Mouse (Mus musculus): ENCODE results near the gene Grm8. TPM values are rescaled to one million over a fixed set of nuclear protein-coding genes. Genes with fewer than 3 reads are reported as not detected.

Gene Grm8
- total RNA-seq, 2 experiments from 2014 or later: 1.7 to 2.0 TPM

DNA sequence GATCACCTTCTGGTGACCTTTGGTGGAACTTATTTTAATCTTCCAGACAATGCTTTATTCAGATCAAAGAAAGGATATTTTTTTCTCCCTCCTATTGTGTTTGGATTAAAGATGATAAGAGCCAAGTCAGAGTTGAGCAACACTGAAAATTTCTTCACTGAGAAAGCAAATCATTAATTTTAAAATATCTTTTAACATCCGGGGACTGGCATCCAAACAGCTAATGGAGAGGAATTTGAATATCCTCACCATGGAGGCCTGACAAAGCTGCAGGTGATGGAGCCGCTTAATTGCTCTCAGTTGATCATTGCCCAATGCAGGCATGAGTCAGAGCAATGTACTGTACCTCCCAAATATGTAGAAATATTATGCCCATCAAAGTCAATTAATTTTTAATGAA is 83.0 kb downstream of the Grm8 start:
- no peak for DNase-seq (ENCODE audit: low spot score in 2 of 2)

DNA sequence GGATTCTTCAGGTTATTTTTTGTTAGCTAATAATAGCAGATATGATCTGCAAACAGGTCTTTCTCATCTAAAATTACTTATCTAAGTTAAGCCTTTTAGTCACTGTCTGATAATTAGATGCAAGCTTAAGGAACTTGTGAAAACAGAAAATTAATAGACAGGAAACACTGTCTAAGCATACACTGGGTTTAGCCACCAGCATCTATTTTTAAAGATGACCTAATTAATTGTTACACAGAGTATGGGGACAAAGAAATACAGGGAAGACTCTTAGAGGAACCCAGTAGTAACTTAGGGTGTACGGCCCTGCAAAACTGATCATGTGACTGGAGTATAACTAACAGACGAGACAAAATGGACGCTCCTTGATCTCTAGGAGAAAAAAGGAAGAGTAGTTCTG is 92.6 kb downstream of the Grm8 start:
- DNase-seq (ENCODE audit: low spot score in 2 of 2): no peak

DNA sequence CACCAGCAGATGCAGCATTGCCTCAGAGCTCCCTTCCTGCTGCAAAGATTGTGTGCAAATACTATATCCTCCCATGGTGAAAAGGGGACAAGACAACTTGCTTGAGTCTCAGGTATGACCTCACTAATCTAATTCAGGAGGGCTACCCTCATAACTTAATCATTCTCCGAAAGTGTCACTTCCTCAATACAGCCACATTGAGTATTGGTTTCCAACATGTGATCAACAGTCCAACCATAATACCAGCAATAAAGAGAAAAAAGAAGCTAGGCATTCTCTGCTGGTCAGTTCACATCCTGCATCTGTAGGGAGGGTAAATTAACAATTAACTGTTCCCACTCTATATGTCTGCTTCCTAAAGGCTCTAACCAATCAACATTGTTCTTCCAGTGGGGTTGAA is 94.2 kb downstream of the Grm8 start:
- no peak for DNase-seq (ENCODE audit: low spot score in 2 of 2)

DNA sequence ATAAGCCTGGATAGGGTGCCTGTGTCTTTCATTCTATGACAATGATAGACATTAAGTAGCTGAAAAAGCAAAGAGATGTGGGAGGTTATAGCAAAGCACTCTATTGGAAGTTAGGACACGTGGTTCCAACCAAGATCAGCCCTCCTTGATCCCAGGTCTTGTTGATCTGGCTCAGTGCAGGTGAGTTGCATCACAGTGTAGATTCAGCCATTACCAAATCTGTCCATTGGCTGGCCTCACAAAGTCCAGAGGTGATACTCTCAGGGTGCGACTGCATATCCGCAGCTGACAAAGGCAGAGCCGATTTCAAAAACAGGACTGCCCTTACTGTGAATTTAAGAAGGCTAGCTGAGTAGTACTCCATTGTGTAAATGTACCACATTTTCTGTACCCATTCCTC is 103.0 kb downstream of the Grm8 start:
- DNase-seq (ENCODE audit: low spot score in 2 of 2): no peak

DNA sequence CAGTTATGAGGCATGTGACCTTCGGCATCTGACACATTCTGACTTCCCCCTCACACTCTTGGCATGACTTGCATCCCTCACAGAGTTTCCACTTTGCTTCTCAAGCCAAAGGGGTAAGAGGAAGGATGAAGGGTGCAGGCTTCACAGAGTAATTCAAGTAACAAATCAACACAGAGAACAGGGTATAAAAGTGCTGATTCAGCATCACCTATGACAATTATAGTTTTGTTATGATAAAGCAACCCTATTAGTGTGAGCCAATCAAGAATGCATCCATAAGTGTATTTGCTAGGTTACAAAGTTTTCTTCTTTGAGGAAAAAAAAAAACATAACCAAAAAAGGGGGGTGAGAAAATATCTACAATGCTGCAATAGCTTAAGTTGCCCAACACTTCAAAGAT is 117.3 kb downstream of the Grm8 start:
- DNase-seq (ENCODE audit: low spot score in 2 of 2): no peak

DNA sequence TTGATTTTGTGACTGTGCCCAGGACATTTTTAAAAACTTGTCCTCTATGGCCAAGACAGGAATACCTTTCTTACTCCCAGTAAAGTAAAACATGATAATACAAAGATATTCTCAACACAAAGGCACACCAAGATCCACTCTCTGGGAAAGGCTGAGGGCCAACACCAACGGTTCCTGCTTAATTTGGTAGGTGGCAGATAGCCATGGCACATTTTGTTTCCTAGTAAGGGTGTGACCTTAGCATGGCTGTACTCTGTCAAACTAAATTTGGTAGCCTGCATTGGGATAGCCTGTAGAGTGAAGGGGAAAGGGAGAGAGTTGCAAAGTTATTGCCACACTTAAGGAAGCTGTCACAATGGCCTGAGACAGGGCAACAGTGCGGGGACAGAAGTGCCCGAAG is 128.0 kb downstream of the Grm8 start:
- no peak for DNase-seq (ENCODE audit: low spot score in 2 of 2)

DNA sequence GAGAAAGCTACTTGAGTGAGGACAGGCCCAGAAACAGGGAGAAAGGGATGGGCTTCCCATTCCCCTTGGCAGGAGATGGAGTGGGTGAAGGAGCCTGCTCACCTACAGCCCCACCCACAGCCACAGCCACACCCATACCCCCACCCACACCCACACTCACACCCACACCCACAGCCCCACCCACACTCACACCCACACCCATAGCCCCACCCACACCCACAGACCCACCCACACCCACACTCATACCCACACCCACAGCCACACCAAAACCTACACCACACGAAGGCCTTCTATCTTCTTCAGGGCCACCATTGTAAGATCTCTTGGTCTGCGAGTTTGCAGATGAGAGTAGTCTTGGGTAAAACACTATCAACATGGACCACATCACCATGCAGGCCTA is 137.7 kb downstream of the Grm8 start:
- no peak for DNase-seq (ENCODE audit: low spot score in 2 of 2)

DNA sequence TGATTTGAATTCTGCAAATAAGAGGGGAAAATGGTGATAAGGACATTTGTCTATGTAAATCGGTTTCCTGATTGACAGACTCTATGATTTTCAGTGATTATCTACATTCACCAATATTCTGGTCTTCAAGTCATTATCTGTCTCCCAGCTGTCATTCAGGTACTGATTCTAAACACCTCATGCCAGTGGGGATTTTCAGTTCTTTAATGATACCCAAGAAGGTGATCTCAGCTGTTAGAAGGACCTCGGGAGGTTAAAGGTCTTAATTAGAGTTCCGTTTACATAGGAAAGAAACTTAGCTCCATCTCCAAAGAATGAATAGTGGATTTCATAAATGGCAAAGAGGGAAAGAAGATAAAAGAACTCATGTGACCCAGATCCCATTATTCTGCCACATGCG is 143.7 kb downstream of the Grm8 start:
- no peak for DNase-seq (ENCODE audit: low spot score in 2 of 2)

DNA sequence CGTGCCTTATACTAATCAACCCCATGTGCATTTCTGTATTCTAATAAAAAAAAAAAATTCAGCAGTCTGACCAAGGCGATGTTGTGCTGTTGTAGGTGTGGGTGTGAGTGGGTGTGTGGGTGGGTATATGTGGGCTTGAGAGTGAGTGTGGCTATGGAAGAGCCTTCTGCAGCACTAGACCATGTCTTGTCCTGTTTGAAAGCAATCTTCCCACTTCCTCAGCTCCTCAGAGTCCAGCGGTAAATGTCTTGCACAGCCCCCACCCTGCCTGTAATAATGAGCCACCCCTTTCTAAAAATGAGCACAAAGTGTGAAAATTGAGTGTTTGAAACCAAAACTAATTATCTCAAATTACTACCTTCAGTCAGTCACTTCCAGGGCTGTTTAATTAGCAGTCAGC is 152.4 kb downstream of the Grm8 start:
- DNase-seq (ENCODE audit: low spot score in 2 of 2): no peak

DNA sequence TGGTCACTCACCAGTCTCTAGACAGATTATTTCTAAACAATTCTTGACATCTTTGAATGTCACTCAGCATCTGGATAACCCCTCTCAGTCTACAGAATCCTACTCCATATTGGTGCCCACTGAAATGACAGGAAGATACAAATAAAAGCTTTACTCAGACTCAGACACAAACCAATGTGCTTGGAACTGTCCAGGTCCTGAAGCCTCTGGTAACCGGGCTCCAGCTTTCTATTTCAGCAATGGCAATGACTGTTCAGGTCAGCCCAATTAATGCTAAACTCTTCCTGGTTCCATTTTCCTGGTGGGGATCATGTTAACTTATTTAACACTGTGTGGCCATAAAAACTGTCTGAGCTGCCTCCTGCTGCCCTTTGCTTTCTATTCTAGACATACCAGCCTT is 153.0 kb downstream of the Grm8 start:
- no peak for DNase-seq (ENCODE audit: low spot score in 2 of 2)

DNA sequence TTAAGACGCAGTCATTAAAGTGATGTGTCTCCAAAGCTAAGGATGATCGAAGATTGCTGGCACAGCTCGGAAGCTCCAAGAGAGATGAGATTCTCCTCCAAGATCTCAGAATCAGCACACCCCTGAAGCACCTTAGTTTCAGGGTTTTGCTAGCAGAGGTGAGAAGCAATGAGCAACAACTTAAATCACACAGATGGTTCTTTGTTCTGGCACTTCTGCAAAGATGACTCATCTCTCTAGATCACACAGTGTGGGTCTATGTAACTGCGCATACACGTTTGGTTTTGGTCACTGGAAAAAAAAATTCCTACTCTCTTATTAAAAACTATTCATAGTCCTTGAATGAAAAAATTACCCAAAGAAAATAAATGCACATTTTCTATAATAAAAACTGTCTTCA is 157.6 kb downstream of the Grm8 start:
- DNase-seq (ENCODE audit: low spot score in 2 of 2): no peak

DNA sequence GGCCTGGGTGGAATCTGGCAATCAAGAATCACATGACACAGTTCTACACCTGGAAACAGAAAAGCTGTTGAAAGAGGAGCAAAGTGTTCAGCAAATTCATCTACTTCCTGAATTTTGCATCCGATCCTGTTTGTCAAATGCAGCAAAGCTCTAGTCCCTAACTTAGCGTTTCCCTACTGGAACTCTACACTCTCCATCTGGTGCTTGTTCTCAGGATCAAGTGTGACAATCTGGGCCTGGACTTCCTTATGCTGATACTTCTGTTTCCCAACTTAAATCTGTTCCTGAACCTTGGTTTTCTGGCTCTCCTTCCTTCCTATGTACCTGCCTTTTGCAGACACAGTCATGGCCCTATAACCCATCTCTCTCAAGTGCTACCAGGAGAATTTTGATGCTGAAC is 166.1 kb downstream of the Grm8 start:
- DNase-seq (ENCODE audit: low spot score in 2 of 2): no peak

DNA sequence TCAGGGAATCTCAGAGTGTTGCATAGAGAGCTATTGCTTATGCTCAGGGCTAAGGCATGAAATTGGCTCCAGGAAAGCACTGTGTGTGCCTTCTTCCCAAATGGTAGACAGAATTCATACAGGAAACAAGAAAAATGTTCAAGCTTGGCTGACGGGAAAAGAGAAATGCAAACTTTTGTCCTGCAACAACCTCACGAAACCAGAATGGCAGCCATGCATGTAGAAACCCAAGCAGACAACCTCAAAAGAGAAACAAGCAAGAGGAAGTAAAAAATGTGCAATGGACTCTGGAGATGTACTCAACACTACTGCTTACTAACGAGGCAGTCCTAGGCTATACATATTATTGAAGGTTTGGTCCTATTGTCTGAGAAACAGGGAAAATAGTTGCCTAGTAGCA is 167.9 kb downstream of the Grm8 start:
- no peak for DNase-seq (ENCODE audit: low spot score in 2 of 2)

DNA sequence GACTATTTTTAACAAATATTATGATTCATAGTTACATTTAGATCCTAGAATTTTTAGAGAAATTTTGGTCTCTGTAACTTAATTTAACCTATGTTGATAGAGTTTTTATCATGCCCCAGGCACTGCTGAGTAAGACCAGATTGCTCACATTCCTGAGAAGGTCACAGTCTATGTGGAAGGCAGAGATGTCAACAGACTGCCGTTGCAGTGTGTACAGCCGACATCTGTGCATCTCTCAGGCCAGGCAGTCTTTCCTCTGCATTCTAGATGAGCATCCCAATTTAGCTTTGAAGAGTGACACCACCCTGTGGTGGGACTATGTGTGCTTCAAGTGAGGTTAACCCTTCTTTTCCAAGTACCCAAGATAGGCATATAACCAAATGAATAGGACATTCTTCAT is 169.7 kb downstream of the Grm8 start:
- DNase-seq (ENCODE audit: low spot score in 2 of 2): no peak

DNA sequence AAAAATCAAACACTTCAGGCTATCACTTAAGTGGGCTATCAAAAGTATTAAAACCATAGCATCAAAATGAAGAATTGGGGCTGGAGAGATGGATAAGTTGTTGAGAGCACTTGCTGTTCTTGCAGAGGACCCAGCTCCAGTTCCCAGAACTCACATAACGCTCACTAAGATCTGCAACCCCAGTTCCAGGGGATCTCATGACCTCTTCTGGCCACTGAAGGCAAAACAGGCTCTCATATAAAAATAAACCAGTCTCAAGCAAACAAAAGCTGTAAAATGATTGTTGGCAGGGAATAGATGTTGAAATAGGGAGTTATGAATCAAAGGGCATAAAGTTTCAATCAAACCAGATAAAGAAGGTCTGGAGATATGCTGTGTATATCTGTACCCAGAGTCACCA is 171.1 kb downstream of the Grm8 start:
- DNase-seq (ENCODE audit: low spot score in 2 of 2): no peak

DNA sequence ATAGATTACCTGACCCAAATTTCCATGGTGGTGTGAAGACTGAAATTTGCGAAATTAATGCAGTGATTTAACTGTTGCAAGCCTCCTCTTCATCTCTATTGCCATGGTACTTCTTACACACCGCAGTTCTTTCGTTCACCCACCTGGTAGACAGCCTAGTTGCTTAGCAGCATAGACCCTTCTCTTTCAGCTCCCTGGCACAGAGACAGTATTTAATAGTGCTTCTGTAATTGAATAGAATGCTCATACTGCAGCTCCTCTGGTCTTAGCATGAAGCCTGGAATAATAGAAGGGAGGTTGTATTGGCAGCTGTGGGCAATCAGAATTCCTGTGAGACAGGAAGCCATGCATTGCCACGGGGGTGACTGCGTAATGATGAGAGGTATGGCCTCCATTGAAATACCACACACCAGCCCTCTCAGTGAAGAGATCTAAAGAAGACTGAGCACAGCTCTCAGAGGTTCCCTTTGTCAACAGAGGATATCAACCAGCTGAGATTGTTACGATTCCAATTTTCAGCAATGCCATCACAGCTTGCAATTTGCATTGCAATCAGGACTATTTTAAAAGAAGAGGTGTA is 178.6 kb downstream of the Grm8 start:
- DNase-seq (ENCODE audit: low spot score in 2 of 2): no peak

DNA sequence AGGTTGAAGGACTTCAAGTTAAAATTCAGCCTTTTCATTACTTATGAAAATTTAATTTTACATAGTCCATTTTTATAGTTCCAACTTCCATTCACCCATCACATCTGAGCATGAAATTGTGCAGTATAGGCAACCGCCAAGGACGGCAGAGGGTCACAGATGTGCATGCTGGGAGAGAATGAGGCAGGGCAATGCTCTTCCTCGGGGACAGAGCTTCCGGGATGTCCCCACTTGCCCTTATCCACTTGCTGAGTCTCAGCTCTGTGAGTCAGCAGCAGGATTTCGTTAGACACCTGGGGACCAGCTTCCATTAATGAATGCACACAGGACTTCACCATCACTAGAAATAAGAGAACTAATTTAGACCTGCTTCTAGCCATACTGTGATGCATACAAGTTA is 183.5 kb downstream of the Grm8 start:
- no peak for DNase-seq (ENCODE audit: low spot score in 2 of 2)

DNA sequence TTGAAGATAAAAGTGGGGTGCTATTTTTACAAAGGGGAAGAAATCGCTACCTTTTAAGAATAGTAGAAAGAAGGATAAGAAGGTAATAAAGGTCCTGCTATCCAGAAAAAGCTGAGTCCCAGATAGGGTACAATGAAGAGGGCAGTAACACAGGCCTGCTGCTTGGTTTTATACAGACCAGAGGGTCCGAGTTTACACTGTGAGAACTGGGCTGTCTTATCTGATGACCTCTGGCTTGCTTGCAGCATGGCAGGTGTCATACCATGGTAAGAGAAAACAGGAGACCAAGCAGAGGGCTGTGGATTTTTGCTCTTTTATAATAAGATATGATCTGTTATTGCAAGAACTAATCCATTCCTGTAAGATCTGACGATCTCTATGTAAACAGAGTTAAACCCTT is 206.9 kb downstream of the Grm8 start:
- DNase-seq (ENCODE audit: low spot score in 2 of 2): no peak

DNA sequence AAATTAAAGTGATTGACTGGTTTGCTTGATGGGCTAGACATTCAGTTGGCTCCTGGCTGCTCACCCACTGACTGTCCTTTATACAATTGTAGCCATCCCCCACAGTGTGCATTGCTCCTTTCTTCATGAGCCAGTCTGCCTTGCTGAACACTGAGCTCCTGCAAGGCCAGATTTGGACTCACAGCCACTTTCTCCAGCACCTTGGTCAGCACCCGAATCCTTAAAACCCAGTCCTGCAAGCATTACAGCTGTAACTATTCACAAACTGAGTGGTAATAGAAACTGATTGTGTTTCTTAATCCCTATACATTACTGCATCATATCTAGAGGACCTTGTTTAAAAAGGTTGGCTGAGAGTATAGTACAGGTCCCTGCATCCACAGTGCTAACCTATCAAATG is 221.7 kb downstream of the Grm8 start:
- DNase-seq (ENCODE audit: low spot score in 2 of 2): no peak

DNA sequence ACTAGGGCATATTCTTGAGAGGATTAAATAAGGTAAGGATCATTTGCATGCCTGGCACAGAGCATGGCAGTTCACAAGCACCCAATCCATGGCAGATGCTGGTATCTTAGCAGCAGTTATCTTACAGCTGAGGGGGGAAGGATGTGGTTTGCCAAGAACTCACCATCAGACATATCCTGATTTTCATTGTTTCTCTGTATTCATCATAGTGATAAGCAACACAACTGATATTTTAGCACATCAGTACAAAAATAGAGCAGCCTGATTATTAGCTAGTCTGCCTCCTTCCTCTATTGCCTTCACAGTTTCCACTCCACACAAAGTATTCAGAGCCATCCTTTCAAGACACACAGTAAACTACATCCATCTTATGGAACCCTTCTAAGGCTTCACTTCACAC is 230.6 kb downstream of the Grm8 start:
- no peak for DNase-seq (ENCODE audit: low spot score in 2 of 2)

DNA sequence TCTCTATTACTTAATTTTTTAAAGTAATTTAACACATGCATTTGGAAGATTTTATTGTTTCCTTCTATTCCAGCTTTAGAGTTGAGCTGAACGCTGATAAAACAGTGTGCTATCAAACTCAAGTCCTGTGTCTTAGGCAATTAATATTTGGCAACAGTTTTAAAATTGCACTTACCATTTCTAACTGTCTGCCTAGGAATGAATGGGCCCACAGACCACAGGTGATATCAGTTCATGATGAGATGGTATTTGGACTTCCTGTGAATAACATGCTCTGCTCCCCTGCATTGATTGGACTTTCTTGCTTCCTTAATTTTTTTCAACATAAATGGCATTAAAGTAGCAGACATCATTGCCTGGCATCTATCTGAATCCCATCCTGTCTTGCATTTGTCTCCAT is 232.8 kb downstream of the Grm8 start:
- DNase-seq (ENCODE audit: low spot score in 2 of 2): no peak

DNA sequence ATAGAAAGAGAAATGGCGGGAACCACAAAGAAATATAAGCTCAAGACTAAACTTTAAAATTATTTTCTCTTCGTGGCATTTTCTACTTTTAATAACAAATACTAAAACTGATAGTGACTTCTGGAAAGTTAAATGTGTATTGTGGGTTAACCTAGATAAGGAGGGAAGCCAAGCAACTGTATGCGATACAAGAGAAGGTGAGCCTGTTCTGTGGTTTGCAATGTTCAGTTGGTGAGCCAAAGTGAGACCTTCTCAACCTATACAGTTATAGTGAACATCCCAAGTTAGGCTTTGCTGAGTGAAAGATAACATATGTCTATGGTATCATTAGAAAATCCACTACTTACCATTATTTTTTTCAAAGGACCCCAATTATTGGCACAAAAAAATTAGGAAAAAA is 233.6 kb downstream of the Grm8 start:
- DNase-seq (ENCODE audit: low spot score in 2 of 2): no peak

DNA sequence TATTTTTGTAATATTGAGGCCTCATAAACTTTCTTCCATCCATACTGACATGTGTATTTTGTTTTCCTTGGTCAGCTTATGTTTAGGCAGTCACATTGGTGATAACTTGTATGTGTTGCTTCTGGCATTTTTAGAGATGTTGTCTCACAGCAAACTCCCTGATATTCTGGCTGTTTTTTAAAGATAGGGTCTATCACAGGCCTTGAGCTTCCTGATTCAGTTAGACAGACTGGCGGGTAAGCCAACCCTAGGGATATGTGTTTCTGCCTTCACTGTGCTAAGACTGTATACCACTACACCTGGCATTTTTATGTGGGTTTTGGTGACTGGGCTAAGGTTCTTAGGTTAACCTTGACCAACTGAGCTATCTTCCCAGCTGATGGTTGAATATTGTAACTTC is 239.8 kb downstream of the Grm8 start:
- no peak for DNase-seq (ENCODE audit: low spot score in 2 of 2)

DNA sequence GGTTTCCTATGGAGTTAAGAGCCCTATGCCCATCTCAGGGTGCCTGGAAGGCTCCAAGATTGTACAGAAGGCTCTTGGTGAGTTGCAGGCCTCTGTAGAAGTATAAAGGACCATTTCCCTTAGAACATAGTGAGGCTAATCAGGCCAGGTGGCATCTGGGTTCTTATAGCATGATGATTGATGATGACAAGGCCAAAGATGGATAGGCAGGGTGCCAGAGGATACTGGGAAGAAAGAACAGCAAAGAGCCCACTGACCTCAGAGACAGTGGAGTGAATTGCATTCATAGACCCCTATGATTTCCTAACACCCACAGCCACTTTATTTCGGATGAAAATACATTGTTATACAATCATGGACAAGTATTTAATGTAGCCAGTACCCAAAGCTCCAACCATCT is 242.1 kb downstream of the Grm8 start:
- no peak for DNase-seq (ENCODE audit: low spot score in 2 of 2)

Measured in adrenal gland, postnatal 4 days (tissue).